In genomic region chr1:80868805-80869204, GRCm38 (mm10) we compare ENCODE assay signal across 17 mouse cellular contexts.
"Had no signal": no experiment of that assay in that cellular context is flagged by ENCODE, and none has a peak within 500 bp of the region (broad histone marks: within the 10 kb centered on the region; RNA-seq: fewer than 3 reads in every experiment).

No protein-coding gene starts in this region.

- H3K27ac ChIP-seq: kidney, embryonic 15.5 days; left cerebral cortex, adult 2 months; limb, embryonic 12.5 days; liver, embryonic 12.5 days; liver, embryonic 15.5 days; midbrain, embryonic 10.5 days; midbrain, embryonic 13.5 days had no signal

- H3K4me2 ChIP-seq: kidney, embryonic 15.5 days; limb, embryonic 12.5 days; liver, embryonic 12.5 days; liver, embryonic 15.5 days; midbrain, embryonic 13.5 days had no signal

- H3K4me3 ChIP-seq: kidney, embryonic 15.5 days; left cerebral cortex, adult 2 months; limb, embryonic 12.5 days; liver, embryonic 12.5 days; liver, embryonic 15.5 days; megakaryocyte, embryonic 14.5 days; midbrain, embryonic 10.5 days; midbrain, embryonic 13.5 days had no signal

- H3K9ac ChIP-seq: kidney, embryonic 15.5 days; limb, embryonic 12.5 days; liver, embryonic 12.5 days; liver, embryonic 15.5 days; midbrain, embryonic 13.5 days had no signal

- H3K36me3 ChIP-seq: kidney, embryonic 15.5 days; limb, embryonic 12.5 days; liver, embryonic 12.5 days; liver, embryonic 15.5 days; midbrain, embryonic 10.5 days; midbrain, embryonic 13.5 days had no signal

- DNase-seq: kidney, adult 11 months; kidney, adult 8-10 months; kidney, postnatal 10 days; kidney, postnatal 36 days; layer of hippocampus, postnatal 36 days; liver; thymus, adult 18-20 months; thymus, postnatal 36 days had no signal

- H3K4me1 ChIP-seq: kidney, embryonic 15.5 days; limb, embryonic 12.5 days; liver, embryonic 12.5 days; liver, embryonic 15.5 days; megakaryocyte, embryonic 14.5 days; midbrain, embryonic 10.5 days; midbrain, embryonic 13.5 days had no signal

- H3K27me3 ChIP-seq: kidney, embryonic 15.5 days; limb, embryonic 12.5 days; liver, embryonic 12.5 days; liver, embryonic 15.5 days; megakaryocyte, embryonic 14.5 days; midbrain, embryonic 13.5 days had no signal

- ATAC-seq: liver, embryonic 12.5 days; midbrain, embryonic 13.5 days; midbrain, embryonic 16.5 days had no signal

- H3K9me3 ChIP-seq: kidney, embryonic 15.5 days; limb, embryonic 12.5 days; liver, embryonic 12.5 days; liver, embryonic 15.5 days; megakaryocyte, embryonic 14.5 days; midbrain, embryonic 10.5 days; midbrain, embryonic 13.5 days had no signal
